Mouse (Mus musculus) adrenal gland, adult 18-20 months (tissue): Measurements from ENCODE around the gene Mmel1. TPM values are rescaled to one million over a fixed set of nuclear protein-coding genes. Genes with fewer than 3 reads are reported as not detected.
A peak's percentile ranks its signal among the peaks of the same experiment; 100 is the strongest.

Source experiments
- DNase-seq, 2 experiments: peaks; one replicate each; pipeline ENCODE4 v3.0.0; 2021 to 2022; ENCODE audit warnings: low spot score in 2 of 2
- total RNA-seq, 2 experiments: library from RNA; stranded (reverse); gene quantifications; 1 replicate in 1 of 2; 2 replicates in 1 of 2; pipeline ENCODE4 v1.2.3; 2021

The Mmel1 gene
- total RNA-seq, 2 experiments from 2014 or later, result 0.19 to 3.8 TPM

DNA sequence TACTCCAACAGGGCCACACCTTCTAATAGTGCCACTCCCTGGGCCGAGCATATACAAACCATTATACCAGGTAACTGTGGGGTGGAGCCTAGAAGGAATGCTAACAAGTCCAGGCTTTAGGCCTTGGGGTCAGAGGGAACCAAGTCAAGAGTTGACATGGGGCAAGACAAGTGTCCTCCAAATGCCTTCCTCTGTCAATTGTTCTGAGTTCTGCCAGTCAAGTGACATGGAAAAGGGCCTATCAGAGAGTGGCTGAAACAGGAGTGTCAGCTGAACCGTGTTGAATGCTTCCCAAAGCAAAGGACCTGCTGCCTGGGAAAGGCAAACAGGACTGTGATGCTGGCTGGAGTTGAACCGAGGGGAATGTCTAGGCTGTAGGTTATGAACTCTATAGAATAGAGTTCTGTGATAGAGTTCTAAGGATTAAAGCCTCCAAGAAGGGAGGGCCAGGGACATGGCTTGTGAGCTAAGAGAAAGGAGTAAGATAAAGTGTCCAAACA, 5.9 kb upstream of the Mmel1 start:
- peak in 1 of 2 experiments; percentile 11 for DNase-seq

DNA sequence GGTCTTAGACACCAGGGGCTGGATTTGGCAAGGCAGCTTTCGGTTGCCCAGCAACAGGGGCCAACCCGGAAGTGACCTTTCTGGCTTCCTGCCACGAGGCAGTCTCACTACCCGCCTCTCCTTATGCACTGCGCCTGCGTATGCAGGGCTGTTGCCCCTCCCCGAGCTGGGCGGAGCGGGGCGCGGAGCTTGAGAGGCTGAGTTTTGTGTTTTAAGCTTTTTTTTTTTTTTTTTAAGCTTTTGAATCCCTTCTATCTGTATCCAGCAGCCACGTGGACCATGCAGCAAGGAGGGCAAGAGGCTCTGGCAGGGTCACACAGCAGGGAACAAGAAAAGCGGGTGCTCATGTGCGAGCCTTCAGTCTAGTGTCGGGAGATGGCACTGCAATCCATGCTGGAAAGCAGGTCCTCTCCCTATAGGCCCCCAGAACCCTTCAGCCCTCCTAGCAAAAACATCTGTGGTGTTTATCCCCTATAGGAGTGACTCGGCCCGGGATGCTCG, 5.1 kb upstream of the Mmel1 start:
- DNase-seq, result peak; percentile 87 to 90

DNA sequence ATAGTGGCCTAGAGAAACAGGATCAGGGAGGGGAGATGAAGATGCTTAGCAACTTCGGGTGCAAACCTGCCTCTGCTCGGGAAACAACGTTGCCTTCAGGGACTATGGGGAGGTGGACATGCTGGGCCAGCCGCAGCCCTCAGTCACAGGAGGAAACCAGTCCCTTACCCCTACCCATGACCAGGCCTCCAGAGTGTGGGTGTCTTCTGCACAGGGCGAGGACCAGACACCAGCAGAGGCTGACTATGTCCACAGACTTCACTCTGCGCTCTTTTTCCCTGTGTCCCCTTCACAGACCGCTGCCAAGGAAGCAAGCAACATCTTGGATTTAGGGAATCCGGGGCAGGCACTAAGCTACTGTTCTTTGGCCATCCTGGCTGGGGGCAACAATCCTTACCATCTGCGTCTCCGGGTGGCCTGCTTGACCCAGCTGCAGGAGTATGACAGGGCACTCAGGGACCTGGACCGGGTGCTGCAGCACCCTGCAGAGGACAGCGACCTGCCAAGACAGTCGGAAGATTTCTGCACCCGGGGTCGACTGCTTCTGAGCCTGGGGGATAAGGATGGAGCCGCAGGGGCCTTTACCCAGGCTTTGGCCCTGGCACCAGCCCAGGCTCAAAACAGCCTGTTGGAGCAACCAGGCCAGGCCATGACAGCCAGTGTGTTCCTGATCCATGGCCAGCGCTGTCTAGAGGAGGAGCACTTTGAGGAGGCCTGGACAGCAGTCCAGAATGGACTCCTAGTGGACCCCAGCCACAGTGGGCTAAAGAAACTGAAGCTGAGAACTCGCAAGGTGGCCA, 4.2 kb upstream of the Mmel1 start:
- peak in 1 of 2 experiments; percentile 18 for DNase-seq

DNA sequence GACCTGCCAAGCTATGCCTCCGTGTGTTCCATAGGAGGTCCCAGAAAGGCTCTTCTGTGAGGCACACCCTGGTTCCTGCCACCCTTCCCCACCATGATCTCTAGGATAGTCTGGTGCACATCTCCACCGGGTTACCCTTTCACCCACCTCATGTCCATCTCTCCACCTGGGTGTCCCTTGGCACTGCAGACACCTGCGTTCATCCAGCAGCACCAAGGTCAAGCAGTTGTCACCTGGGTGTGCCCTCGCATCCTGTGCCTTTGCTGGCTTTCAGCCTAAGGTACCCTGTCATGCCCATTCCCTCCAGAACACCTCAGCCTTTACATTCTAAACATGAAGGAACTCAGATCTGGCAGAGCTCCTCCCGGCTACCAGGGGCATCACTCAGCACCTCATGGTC, 3.0 kb upstream of the Mmel1 start:
- peak in 1 of 2 experiments; percentile 18 for DNase-seq

DNA sequence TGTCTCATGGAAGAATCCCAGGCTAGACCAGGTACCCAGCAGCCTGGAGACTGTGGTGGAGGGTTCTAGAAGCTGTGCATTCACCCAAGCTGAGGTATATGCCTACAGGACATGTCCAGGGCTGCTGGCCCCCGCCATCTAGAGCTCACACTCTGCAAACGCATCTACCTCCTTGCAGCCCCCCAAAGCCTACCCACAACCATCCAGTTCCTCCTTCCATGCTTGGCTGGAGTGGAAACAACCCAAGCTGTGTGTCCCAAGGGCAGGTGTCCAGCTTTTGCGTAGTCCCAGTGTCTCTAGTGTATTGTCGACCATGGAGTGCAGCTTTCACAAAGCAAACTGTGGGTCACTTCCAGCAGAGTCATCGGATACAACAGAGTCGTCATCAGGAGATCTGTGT, 2.1 kb upstream of the Mmel1 start:
- DNase-seq, result no peak

DNA sequence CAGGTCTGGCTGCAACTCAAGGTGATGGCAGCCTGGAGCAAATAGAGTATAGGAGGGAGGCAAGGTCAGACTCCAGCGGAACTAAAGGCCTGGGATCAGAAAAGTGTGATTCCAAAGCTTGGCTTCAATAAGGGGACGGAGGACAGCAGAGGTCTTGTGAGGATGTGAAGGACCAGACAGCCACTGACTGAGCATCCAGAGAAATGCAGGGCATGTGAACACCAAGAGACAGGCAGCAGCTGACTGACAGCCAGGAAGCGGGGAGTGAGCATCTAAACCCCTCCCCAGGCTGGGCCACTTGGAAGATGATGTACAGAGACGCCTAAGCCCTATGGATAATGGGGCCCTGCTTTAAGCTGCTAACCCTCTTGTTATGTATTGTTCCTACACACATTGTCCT, 1.3 kb downstream of the Mmel1 start:
- DNase-seq, result no peak

DNA sequence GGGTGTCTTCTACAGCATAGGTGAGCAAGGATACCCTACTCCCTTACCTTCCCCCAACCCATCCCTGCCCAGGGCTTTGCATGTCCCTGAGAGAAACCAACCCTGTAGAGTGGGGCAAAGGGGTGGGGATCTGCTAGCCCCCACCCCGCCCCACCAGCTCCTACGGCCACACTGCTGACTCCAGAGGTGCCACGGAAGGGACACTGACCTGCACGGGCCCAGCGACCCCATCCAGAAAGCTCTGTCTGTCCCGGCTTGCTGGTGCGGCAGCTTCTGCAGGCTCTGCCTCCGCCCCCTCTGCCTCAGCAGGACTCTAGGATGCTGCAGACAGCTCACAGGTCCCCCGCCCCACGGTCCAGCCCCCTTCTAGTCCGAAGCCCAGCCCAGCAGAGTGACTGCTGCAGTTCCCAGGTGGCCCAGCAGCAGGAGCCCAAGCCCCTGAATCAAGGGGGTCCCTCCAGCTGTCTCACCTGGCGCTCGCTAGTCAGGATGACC, 2.4 kb downstream of the Mmel1 start:
- no peak for DNase-seq

DNA sequence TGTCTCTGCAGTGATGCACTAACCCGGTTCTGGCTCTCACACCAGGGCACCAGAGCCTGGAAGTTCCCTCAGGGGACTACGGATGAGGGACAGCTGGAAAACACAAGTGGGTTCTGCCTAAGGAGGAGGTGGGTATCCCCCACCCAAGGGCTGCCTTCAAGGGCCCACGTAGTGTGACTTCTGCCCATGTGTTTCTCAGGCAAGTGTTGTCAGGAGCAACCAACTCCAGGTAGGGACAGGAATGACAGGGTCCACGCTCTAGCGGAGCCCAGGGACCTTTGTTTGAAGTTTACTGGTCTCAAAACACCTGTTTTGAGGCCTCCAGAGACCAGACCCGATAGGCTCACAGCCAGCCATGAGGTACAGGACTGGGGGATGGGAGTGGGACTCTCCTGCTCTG, 3.8 kb downstream of the Mmel1 start:
- no peak for DNase-seq

DNA sequence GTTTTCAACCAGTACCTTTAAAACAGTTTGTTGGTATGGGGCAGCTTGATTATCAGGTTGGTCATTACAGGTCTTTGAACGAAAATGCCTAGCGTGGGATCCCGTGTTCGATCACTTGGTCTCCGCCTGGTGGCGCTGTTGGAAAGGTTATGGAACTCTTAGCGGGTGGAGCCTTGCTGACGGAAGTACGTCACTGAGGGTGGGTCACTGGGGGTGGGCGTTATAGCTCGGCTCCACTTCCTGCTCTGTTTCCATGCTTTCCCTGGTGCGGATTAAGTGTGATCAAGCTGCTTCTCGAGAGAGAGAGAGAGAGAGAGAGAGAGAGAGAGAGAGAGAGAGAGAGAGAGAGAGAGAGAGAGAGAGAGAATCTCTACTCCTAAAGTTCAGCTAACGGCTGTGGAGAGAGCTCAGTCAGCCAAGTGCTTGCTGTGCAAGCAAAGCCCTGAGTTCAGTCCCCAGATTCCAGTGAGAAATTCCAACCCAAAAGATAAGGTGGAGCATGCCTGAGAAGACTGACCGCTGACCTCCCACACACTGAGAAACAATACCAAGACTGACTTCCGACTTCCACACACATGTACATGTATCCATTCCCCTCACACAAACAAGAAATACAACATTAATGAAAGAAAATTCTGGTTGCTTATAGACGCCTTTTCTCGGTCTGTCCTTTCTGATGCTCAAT, 8.6 kb downstream of the Mmel1 start:
- peak; percentile 90 to 96 for DNase-seq

DNA sequence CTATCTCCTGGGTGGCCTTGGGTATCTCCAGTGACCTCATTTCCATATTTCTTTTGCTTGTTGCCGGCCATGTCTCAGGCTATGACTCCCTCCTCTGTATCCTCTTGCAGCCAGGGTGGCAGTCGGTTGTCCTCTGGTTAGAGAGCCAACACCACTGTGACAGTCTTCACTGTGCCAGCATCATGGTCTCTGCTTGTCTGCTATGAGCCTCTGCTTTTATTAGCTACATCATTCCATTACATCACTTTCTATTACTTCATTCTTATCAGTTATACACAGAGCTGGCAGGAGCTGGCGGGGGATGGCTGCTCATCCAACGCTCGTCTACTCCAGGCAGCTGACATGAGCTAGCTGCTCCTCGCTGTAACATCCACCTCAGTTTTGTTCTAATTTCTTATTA, 11.3 kb downstream of the Mmel1 start:
- DNase-seq, result no peak

DNA sequence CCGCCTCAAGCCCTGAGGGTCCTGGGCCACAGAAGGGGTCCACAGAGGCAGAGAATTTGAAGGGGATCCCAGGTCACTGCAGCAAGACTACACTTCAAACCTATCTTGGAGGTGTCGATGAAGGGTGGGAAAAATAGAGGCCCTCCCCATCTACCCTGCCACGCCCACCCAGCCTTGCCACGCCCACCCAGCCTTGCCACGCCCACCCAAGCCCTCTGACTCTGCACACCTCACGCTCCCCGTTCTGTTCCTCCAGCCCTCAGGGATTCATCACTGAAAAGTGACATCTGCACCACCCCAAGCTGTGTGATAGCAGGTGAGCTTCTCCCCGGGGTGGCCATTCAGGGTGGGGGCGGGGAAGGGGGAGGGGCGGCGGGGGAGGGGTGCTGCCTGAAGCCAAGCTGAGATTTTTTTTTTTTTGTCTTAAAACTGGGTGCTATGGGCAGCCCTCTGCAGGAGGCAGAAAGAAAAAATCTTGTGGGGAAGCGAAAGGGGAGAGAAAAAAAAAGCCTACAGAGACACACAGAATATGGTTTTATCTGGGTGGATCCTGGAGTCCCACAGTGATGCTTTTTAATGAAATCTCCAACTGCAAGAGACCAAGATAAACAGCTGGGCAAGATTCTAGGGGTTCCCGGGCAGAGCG, 12.8 kb downstream of the Mmel1 start:
- DNase-seq, result no peak

DNA sequence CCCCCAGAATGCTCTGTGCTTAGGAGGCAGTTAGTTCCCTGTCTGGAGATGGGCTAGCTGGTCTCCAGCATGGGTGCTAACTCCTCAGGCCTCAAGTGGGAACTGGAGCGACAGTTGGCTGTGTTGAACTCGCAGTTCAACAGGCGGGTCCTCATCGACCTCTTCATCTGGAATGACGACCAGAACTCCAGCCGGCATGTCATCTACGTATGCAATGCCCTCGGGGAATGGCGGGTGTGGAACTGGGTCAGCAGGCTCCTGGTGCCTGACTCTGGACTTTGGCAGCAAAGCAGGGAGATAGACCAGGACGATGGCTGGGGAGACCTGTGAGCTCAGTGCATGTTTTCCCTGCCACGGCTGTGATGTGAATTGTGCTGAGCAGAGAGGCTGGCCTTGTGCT, 16.0 kb downstream of the Mmel1 start:
- DNase-seq, result no peak

DNA sequence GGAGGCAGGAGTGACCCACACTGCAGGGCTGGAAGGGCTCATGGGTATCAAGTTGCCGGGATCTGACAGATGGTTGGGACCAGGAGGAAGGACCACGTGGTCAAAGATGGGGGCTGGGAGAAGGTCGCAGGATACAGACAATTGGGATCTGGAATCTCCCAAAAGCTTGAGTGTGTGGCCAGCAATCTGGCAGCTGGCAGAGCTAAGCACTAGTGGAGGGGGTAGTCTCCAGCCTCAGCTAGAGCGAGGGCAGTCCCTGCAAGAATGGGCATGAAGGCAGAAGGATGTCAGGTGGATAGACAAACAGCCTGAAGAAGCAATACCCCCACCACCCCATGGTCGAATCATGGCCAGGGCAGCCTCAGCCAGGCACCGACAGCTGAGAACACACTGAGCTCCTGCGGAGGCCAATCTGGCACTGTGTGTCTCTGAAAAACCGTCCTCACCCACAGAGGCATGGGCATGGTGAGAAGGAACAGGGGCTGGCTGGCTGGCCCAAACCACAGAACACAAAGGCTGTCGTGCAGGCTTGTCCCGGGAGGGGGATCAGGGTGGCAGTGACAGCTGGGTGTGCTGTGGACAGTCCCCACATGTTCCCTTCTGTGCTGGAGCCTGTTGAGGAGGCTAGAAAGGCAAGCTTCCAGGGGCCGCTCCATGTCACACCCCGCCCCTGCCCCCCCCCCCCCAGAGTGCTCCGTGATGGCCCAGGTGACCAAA, 17.6 kb downstream of the Mmel1 start:
- no peak for DNase-seq

DNA sequence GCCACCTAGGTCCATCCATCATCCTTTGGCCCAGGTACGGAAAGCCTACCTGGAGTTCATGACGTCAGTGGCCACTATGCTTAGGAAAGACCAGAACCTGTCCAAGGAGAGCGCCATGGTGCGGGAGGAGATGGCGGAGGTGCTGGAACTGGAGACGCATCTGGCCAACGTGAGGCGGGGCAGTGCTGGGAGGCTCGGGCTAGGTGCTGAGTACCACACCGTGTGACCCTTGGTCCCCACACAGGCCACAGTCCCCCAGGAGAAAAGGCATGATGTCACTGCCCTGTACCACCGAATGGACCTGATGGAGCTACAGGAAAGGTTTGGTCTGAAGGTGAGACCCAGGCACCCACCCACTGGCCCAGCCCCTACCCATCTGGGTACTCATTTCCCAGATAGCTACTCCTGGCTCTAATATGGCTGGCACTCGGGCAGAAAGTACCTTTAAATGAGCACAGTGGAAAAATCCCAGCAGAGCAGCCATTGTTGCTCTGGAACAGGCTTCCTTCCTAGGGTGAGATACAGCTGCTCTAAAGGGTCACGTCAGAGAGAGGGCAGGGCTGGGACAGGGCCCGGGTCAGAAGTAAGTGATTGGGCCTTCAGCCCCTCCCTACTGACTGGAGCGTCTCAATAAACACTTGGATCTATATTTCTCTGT, 18.3 kb downstream of the Mmel1 start:
- DNase-seq, result no peak

DNA sequence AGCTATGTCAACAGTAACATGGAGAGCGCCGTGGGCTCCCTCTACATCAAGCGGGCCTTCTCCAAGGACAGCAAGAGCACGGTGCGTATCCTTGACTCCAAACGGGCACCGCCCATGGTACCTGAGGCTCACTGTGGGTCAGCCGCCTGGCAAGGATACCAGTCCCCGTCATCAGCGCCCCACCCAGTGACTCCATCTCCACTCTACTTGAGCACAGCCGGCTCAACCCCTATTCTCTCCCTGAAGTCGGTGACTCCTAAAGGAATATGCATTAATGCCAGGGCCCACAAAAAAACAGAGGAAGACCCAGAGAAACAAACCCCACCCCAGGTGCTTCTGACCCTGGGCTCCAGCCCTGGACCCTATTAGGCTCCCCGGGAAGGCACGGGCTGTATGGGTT, 21.5 kb downstream of the Mmel1 start:
- no peak for DNase-seq

DNA sequence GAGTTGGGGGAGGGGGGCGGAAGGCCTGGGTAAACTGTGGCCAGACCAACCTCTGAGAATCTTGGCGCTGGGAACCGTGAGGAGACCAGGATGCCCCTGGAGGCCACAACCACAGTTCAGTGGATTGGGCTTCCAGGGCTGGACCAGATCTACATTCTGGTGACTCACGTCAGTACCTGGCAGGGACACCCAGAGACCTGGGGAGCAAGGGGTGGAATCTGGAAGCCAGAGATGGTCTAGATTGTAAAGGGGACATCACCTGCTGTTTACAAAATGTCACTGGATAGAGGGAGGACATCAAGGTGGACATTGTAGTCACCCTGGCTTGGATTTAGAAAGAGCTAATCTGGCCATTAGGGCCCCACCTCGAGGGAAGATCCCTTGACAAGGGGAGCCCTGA, 26.2 kb downstream of the Mmel1 start:
- DNase-seq, result no peak

DNA sequence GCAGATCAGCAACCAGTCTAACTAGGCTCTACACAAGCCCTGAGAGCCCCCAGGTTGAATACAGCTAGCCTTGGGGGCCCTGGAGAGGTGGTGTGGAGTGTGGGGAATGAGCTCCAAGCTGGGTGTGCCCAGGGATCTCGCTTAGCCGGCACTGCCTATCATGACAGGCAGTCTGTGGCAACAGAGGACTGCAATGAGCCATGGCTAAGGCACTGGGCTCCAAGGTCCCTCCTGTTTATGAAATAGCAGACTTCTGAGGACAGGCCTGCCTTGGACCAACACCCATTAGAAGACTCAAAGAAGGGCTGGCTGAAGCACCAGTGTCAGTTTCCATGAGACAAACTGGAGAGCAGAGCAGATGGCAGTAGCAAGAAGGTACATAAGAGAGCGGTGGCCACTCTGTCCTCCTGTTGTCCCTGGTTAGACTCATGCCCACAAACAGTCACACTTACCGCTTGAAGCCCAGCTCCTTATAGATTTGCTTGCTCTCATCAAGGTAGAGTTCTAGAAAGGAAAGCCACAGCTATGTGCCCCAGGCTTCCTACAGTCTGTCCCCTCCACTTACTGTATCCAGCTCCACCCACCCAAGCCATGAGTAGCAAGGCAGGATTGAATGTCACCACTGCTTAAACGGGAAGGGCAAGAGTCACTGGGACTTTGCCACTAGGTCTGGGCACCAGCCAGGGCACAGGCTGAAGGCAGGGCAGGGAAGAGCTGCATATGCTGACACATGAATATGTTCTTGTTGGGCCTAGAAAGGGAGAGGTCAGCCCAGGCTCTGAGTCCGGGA, 28.5 kb downstream of the Mmel1 start:
- DNase-seq, result no peak

DNA sequence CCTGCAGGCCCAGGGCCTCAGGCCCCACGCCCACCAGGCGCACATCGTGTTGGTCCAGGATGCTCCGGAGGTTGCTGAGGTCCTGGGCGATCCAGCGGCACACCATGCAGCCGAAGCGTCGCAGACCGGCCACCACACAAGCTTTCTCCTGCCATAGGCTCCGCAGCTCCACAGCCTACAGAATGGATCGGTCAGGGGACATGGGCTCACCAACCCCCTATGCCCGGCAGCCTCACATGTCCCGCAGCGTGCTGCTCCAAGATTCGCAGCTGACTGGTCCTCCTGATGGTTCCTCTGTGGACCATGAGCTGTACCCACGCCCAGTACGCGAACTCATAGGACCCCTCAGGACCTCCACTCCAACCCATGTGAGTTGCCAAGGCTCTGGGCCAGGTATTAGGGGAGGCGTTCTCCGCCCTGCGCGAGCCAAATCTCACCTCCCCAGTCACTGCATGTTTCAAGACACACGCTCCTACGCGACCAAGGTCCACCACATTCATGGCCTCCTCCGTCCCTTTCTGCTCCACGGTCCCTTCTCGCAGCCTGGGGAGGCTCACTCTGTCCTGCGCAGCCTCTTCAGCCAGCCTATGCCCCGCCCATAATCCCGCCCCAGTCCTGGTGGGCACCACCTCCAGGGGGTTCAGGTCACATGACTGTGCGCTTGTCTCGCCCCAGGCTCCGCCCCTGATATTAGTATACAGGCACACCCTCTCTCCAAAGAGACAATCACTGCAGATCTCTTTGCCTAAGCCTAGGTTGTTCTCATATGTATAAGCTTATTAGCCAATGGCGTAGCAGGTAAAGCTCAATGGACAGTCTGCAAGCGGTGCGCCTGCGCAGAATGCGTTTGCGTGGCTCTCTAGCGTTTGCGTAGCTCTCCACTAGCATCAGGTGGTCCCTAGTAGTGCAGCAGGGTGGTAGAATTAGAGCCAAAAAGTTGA, 29.4 kb downstream of the Mmel1 start, which contains the start of gene Fam213b:
Gene Fam213b (minus strand): TSS at position 630 of the 941 bp plus-strand sequence.
- DNase-seq, result peak; percentile 58 to 65
